Mouse (Mus musculus) natural killer cell, adult 2 months (primary cell): ENCODE measurements around the gene Gm10330.
"Not testable (repeated sequence)": the region's sequence is repeated elsewhere in the genome, so short reads cannot be mapped to it uniquely, and the experiment has no call there.

Source experiments
- DNase-seq, 2 experiments: peaks; one replicate each; pipeline ENCODE4 v3.0.0; 2022; ENCODE audit warnings: low spot score in 2 of 2

Gm10330 gene

DNA sequence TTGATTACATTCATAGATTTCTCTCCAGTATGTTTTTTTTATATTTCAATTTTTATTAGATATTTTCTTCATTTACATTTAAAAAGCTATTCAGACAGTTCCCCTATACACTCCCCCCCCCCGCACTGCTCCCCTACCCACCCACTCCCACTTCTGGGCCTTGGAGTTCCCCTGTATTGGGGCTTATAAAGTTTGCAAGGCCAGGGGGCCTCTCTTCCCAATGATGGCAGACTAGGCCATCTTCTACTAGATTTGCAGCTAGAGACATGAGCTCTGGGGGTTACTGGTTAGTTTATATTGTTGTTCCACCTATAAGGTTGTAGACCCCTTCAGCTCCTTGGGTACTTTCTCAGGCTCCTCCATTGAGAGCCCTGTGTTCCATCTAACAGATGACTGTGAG lies at the start of gene Gm10330:
TSS of gene Gm10330 (minus strand) at position 101 of the 400 bp plus-strand sequence.
- DNase-seq, result not testable (repeated sequence)

DNA sequence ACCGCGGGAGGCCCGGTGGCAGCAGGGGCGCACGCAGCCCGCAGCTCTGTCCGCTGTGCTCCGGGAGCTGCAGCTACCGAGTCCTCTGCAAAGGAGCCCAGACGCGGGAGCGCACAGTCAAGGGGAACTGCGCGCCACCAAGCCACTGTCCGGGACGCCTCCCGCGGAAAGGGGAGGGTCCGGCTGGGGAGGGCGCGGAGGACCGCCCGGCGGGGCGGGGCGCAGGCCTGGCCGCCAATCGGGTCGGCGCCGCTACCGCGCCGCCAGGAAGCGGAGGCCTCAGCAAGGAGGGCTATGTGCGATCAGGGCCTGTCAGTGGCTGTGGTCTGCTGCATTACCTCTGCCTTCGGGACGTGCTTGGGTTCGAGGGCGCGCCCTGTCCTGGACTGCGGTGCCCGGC lies 20.7 kb upstream of the Gm10330 start:
- not testable (repeated sequence) for DNase-seq

DNA sequence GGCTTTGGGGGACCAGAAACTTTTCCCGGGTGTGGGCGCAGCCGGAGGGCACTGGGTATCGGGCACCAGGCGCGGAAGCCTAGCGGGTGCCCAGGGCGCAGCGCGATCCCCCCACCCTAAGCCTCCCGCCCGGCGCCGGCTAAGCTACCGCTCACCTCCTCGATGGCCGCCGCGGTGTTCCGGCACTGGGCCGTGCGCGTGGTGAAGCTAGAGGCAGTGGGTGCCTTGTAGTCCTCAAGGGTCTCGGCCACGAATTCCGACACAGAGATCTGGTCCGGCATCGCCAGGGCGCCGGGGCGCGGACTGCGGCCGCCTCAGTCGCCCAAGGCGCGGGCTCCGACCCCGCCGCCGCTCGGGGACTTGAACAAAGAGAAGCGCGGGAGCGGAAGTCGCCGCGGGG lies 20.3 kb upstream of the Gm10330 start:
- DNase-seq, result not testable (repeated sequence)
